Mouse (Mus musculus): ENCODE data around the gene Iffo2.
A peak's percentile ranks its signal among the peaks of the same experiment; 100 is the strongest.

Iffo2 gene

GRCm38 (mm10) chr4:139639801-139640200 lies 109.5 kb downstream of the Iffo2 start:
- peak; percentile 31 for DNase-seq (ENCODE audit: low read depth, low spot score)

GRCm38 (mm10) chr4:139640333-139640732 lies 110.0 kb downstream of the Iffo2 start:
- DNase-seq (ENCODE audit: low read depth, low spot score), result no peak

DNA sequence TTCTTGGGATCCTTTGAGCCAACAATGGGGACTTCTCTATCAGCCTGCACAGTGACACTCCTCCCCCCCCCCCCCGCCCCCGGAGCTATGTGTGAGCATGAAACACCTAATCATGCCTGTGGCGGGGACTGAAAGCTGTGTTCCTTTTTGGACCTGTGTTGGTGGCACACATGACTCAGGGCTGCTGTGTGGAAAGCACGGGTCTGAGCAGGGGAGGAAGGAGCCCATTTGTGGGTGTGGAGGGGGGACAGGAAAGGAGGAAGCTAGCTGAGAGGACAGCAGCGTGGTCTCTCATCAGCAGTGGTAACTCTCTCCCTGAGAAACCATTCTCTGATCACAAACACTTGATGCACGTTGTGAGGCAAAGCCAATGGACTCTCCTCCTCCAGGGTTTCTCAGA lies 110.4 kb downstream of the Iffo2 start:
- no peak for DNase-seq (ENCODE audit: low read depth, low spot score)

- peak; percentile 23 for DNase-seq (ENCODE audit: low read depth, low spot score)
These were observed 111.6 kb downstream of the Iffo2 start for GRCm38 (mm10) chr4:139641829-139642425.

- DNase-seq (ENCODE audit: low read depth, low spot score), result peak; percentile 55
These were observed 113.6 kb downstream of the Iffo2 start for GRCm38 (mm10) chr4:139643972-139644371.

GRCm38 (mm10) chr4:139646916-139647315 lies 116.6 kb downstream of the Iffo2 start:
- no peak for DNase-seq (ENCODE audit: low read depth, low spot score)

DNA sequence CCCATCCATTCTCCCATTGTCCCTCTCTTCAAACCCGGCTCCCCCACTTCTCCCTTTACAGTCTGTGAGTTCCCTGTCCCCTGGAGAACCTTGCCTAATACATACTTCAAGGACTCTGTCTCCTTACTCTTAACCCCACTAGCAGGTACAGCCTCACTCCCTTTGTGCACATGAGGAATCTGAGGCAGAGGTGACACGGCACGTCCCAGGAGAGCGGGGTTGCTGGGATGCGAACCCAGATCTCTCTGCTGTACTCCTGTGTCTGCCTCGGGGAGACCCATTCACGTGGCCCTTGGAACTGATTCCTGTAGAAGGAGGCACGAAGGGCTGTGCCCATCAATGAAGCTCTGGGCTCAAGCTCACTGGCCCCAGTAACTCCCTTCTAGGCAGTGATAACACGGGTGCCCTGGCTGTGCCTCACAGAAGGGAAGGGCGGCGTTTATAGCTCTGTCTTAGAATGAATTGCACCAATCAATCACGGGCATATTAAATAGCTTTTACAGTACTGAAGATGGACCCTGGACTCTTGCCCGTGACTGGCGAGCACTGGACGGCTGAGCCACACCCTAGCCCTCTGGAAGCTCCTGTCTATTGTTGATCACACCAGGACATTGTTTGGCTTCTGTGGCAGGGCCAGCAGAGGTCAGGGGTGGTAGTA lies 119.9 kb downstream of the Iffo2 start:
- no peak for DNase-seq (ENCODE audit: low read depth, low spot score)

- no peak for DNase-seq (ENCODE audit: low read depth, low spot score)
These were observed 120.6 kb downstream of the Iffo2 start for GRCm38 (mm10) chr4:139650907-139651306.

GRCm38 (mm10) chr4:139653238-139653637 lies 122.9 kb downstream of the Iffo2 start, which contains the start of gene Tas1r2:
TSS of gene Tas1r2 (plus strand) at chr4:139653538.
- no peak for DNase-seq (ENCODE audit: low read depth, low spot score)

GRCm38 (mm10) chr4:139661897-139662296 lies 131.5 kb downstream of the Iffo2 start:
- no peak for DNase-seq (ENCODE audit: low read depth, low spot score)

GRCm38 (mm10) chr4:139667632-139668031 lies 137.3 kb downstream of the Iffo2 start:
- DNase-seq (ENCODE audit: low read depth, low spot score), result no peak

DNA sequence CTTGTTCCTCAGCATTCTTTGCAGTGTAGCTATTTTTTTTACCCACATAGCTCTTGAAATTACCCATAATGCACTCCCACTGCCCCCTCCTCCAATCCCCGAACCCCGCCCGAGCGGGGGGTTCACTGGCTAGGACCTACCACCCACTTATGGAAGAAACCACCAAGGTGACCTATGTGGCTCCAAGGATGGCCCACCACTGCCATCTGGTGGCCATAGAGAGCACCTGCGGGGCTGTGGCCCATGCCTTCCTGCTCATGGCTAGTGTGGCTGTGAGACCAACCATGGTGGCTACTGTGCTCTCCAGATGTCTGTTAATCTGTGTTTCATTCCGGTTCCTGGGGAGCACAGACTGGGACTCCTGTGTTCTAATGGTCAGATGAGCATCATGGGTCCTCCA lies 139.5 kb downstream of the Iffo2 start:
- peak; percentile 63 for DNase-seq (ENCODE audit: low read depth, low spot score)

All from embryo, embryonic 11.5 days (tissue).